Mouse (Mus musculus): Measurements from ENCODE around the gene Arl3. TPM values are rescaled to one million over a fixed set of nuclear protein-coding genes. Genes with fewer than 3 reads are reported as not detected.
"Not testable (repeated sequence)": the region's sequence is repeated elsewhere in the genome, so short reads cannot be mapped to it uniquely, and the experiment has no call there.

The Arl3 gene
- total RNA-seq, 2 experiments from 2014 or later: 48.9 to 50.5 TPM

DNA sequence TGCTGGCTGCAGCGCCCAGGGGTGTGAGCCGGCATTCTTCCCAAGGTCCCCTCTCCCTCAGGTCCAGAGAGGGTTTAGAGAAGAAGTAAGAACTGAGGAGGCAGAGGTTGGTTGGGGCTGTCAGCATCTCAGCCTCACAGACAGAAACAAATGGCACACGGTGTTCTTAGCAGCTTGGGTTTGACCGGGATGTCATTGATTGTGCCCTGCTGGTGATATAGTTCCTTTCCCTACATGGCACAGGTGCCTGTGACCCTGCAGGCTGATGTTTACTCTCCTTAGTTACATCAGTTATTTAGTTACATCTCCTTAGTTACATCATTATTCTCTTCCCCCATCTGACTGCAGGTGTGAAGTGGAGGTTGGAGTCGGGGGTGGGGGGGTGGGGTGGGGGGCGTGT lies 18.6 kb upstream of the Arl3 start:
- DNase-seq: no peak

DNA sequence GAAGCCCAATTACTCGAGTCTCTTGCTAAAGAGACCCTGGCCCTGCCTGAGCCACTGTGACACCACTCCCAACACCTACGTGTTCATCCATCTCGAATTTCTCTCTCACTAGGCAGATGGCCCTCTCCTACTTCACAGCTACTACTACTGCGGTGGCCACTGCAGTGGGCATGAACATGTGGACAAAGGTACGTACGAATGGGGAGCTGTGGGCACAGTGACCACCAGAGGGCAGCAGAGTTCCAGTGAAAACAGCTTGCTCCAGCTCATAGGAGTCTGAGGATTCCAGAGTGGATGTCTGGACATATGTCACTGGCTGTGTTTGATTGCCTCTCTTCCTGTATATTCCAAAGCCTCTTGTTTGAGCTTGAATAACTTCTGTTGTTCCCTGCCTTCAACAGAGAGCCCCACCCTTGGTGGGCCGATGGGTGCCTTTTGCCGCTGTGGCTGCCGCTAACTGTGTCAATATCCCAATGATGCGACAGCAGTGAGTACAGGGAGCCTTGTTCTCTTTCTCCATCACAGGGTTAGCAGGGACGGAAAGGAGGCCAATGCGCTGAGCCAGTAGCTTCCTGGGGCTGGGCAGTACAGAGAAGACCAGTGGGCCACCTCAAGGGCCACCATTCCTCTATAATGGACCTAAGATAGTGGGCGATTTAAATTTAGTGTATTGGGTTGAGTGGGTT lies 15.0 kb upstream of the Arl3 start:
- DNase-seq: peak; percentile 93

DNA sequence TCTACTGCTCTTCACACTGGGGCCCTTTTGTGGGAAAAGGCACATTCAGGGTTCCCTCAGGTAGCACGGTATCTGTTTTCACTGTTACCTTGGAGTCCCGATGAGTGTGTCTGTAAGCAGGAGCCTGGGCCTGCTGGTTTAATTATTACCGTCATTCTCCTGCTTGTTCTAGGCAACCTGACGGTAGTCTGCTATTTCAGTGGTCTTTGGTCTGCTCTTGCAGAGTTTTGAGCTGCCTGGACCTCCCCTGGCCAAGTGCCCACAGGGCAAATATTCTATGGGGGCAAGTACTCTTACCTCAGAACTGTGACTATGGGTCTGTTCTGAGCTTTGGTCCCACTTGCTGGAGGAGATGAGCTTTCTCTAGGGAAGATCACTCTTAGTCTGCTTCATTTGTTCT lies 2.2 kb upstream of the Arl3 start:
- DNase-seq: no peak

DNA sequence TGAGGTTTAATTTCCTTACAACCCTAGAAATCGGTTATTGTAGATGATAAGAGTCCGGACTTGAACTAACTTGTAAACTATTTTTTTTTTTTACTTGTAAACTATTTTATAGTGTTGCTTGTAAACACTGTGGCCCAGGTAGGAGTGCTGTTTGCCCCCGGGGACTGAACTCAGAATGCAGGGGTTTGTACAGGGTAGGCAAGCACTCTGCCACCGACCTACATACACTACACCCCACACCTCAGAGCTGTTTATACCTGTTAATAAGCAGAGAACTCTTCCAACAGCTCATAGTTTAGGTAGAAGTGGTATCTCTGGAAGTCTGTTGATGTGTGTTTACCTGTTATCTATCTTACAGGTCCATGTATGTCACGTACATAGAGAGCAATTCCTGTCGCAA lies 992 bp upstream of the Arl3 start:
- no peak for DNase-seq

GRCm38 (mm10) chr19:46572548-46572947 lies 450 bp downstream of the Arl3 start:
- DNase-seq: no peak

DNA sequence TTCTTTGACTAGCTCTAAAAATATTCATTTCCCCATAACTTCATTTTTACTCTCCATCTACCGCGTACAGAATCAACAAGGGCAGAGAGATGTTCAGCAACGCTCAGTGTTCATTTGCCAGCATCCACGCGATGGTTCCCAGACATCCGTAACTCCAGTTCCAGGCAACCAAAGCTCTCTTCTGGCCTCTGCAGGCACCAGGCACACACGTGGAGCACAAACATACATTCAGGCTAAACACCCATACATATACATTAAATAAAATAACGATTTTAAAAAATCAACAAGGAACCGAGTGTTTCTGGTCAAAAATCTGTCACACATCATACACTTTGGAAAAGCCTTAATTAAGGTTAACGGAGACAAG lies 1.1 kb downstream of the Arl3 start:
- no peak for DNase-seq

- not testable (repeated sequence) for DNase-seq
These were observed 1.7 kb downstream of the Arl3 start for GRCm38 (mm10) chr19:46571211-46571877.

- DNase-seq: no peak
These were observed 8.9 kb downstream of the Arl3 start for GRCm38 (mm10) chr19:46564043-46564462.

- no peak for DNase-seq
These were observed 9.4 kb downstream of the Arl3 start for GRCm38 (mm10) chr19:46563603-46564002.

- peak; percentile 15 for DNase-seq
These were observed 10.2 kb downstream of the Arl3 start for GRCm38 (mm10) chr19:46562581-46563515.

GRCm38 (mm10) chr19:46562132-46562531 lies 10.9 kb downstream of the Arl3 start:
- peak; percentile 76 for DNase-seq

DNA sequence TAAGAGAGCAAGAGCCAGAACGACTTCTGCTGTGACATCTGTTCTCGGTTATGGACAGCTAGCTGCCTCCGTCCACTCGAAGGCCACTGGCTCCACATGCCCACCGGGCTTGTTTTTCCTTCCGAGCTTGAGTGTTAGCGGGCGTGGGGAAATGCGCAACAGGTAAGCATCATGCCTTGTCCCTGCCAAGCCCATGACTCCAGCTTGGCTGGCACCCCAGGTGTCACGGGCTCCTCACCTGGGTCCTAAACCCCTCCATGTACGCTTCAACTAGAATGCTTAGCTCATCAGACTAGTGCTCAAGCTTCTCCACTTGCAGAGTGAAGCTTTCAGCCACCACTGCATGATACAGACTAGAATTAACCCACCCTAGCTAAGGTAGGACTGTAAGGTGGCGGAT lies 14.4 kb downstream of the Arl3 start:
- DNase-seq: no peak

- DNase-seq: no peak
These were observed 15.0 kb downstream of the Arl3 start for GRCm38 (mm10) chr19:46558009-46558408.

DNA sequence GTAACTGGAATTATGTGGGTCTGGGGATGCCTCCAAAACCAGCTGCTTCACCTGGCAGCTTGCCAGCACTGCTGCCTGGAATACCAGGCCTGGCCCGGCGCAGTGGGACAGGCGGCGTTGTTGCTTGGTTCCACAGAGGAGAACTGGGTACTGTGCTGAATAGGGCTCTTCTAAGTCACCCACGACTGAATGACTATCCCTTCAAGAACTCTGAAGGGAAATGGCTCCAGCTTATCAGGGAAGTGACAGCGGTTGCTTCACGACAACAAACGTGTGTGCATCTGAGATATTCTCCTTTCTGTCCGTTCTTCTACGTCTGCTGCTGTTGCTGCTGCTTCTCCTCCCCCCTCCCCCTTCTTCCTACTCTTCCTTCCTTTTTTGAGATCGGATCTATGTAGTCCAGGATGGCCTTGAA lies 19.4 kb downstream of the Arl3 start:
- DNase-seq: peak; percentile 72

- no peak for DNase-seq
These were observed 20.5 kb downstream of the Arl3 start for GRCm38 (mm10) chr19:46552496-46552895.

GRCm38 (mm10) chr19:46550385-46550784 lies 22.6 kb downstream of the Arl3 start:
- DNase-seq: no peak

- DNase-seq: no peak
These were observed 24.9 kb downstream of the Arl3 start for GRCm38 (mm10) chr19:46548110-46548509.

- no peak for DNase-seq
These were observed 25.4 kb downstream of the Arl3 start for GRCm38 (mm10) chr19:46547565-46547964.

- DNase-seq: no peak
These were observed 30.2 kb downstream of the Arl3 start for GRCm38 (mm10) chr19:46542750-46543149.

DNA sequence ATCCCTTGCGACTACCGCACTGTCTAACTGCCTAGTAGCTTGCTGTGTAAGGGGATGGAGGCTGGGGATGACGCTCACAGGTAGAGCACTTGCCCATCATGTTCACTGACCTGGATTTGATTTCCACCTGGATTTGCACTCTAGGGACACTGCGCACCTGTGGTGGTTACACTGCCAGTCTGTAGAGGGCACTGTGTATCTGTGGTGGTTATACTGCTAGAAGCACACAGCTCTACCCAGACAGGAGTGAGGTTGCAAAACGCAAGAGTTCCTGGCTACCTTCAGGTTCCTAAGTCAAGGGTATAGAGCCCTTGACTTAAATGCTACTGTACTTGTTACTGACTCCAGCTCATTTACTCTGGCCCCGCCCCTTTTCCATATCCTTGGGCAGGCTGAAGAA lies 34.8 kb downstream of the Arl3 start:
- no peak for DNase-seq

GRCm38 (mm10) chr19:46537357-46537756 lies 35.6 kb downstream of the Arl3 start:
- no peak for DNase-seq

GRCm38 (mm10) chr19:46534542-46535098 lies 38.4 kb downstream of the Arl3 start:
- no peak for DNase-seq

DNA sequence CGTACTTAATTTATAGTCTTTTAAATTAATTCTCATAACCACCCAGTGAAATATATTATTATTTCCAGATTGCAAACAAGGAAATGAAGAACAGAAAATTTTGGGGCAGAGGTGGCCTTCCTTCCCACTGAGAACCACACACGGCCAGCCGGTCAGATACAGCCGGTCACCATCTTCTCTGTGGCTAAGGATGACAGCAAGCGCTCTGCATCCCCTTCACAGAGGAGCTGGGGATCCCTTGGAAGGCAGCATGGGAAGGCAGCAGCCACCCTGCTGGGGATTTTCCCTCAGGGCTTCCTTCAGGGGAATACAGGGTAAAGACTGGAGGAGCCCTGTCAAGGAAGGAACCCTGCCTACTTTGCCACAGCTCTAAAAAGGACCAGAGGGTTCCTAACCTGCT lies 39.5 kb downstream of the Arl3 start:
- no peak for DNase-seq
